Mouse (Mus musculus) ZHBTc4 (cell line): Measurements from ENCODE around the gene Upp2.

Source experiments
- DNase-seq: peaks from one replicate; pipeline ENCODE4 v3.0.0-alpha.2; 2011; ENCODE audit warnings: low read depth, low spot score

The Upp2 gene

DNA sequence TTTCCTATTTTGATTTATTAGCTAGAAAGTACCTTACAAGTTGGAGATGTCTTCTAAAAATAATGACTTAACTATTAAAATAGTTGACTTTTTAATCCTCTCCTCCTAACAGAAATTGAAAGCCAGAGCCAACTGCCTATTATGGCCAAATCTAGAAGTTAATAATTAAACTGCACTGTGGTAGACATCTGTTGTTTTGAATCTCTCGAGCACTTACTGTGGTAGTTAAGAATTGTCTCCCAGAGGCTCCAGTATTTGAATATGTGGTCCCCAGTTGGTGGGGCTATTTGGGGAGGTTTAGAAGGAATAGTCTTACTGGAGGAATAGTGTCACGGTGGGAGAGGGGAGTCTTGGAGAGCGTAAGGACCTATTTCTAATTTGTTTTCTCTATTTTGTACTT is 273.9 kb downstream of the Upp2 start:
- no peak for DNase-seq

DNA sequence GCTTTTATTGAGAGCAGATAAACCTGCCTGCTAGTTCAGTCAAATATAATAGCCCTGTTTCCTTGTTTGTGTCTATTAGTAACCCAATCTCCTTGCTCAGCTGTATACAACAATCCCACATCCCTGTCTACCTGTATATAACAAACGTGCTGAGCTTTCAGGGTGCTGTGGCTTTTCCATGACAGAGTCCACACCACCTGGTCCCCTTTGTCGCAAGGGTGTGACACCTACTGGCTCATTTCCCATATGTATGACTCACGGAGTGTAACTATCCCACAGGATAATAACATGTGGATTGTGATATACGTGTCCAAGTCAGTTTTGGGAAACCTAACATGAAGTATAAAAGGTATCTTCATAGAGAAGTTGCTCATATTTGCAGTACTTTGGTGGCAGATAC is 275.3 kb downstream of the Upp2 start:
- DNase-seq, result no peak
